Mouse (Mus musculus) CH12.LX (cell line): ENCODE data around the gene Gm44965. TPM values are rescaled to one million over a fixed set of nuclear protein-coding genes. Genes with fewer than 3 reads are reported as not detected.
A peak's percentile ranks its signal among the peaks of the same experiment; 100 is the strongest.

ENCODE experiments used
- DNase-seq: peaks from one replicate; pipeline ENCODE4 v3.0.0-alpha.2; 2013; ENCODE audit errors: extremely low read depth
- H3K27ac ChIP-seq: 2 replicates; pipeline ENCODE4 v1.5.1; 2012; ENCODE audit warnings: low read depth, mild to moderate bottlenecking, control low read depth, moderate library complexity; ENCODE audit not compliant: insufficient read depth
- H3K27me3 ChIP-seq: replicated peaks from 2 replicates; pipeline ENCODE3; 2012; ENCODE audit warnings: inconsistent platforms
- H3K36me3 ChIP-seq, 2 experiments: replicated peaks in 1 of 2; 2 replicates each; pipeline versions ENCODE3 to v1.6.1; 2012; ENCODE audit warnings: inconsistent platforms in 1 of 2, low read length in 1 of 2, mild to moderate bottlenecking in 1 of 2, mixed read lengths in 1 of 2, moderate library complexity in 1 of 2; ENCODE audit not compliant: control insufficient read depth in 1 of 2, insufficient read depth in 1 of 2
- H3K4me1 ChIP-seq, 2 experiments: 2 replicates each; pipeline ENCODE4 v1.6.1; 2012; ENCODE audit warnings: inconsistent platforms in 1 of 2, moderate library complexity in 1 of 2; ENCODE audit not compliant: insufficient read depth in 2 of 2, control insufficient read depth in 1 of 2
- H3K4me2 ChIP-seq: 2 replicates; pipeline ENCODE4 v1.6.1; 2012; ENCODE audit warnings: low read depth, mild to moderate bottlenecking, control low read depth; ENCODE audit not compliant: poor library complexity, insufficient read depth, severe bottlenecking
- H3K4me3 ChIP-seq, 3 experiments: fragments of 150-350 bp in 1 of 3; sonication (generic) in 1 of 3; replicated peaks in 1 of 3; 2 replicates each; pipeline versions ENCODE3 to v1.5.1; 2011 to 2012; ENCODE audit warnings: low read depth in 2 of 3, low read length in 2 of 3, mild to moderate bottlenecking in 2 of 3, moderate library complexity in 2 of 3, control low read depth in 1 of 3, improper control_type of control experiment in 1 of 3, inconsistent platforms in 1 of 3, mixed read lengths in 1 of 3; ENCODE audit not compliant: poor library complexity in 1 of 3
- H3K79me2 ChIP-seq: replicated peaks from 2 replicates; pipeline ENCODE4 v1.6.1; 2012; ENCODE audit warnings: mild to moderate bottlenecking, moderate library complexity; ENCODE audit not compliant: control insufficient read depth, poor library complexity, insufficient read depth, severe bottlenecking; ENCODE audit errors: extremely low read depth
- H3K9ac ChIP-seq: 2 replicates; pipeline ENCODE4 v1.6.1; 2012; ENCODE audit warnings: low read depth, mild to moderate bottlenecking, control low read depth, moderate library complexity; ENCODE audit not compliant: insufficient read depth
- H3K9me3 ChIP-seq: replicated peaks from 2 replicates; pipeline ENCODE3; 2012; ENCODE audit warnings: low read length, inconsistent platforms, mixed read lengths
- BHLHE40 ChIP-seq: IDR thresholded peaks from 2 replicates; pipeline ENCODE4 v1.6.1; 2011; ENCODE audit warnings: mild to moderate bottlenecking, low read depth, low read length, improper control_type of control experiment
- CHD1 ChIP-seq: IDR thresholded peaks from 2 replicates; pipeline ENCODE4 v1.6.1; 2012; ENCODE audit warnings: low read depth, low read length, improper control_type of control experiment, inconsistent platforms
- CHD2 ChIP-seq: IDR thresholded peaks from 2 replicates; pipeline ENCODE4 v1.6.1; 2011; ENCODE audit warnings: low read length, improper control_type of control experiment
- CTCF ChIP-seq, 2 experiments: IDR thresholded peaks in 1 of 2; conservative IDR thresholded peaks in 1 of 2; 2 replicates each; pipeline ENCODE4 v1.5.1; 2011 to 2012; ENCODE audit warnings: low read depth in 2 of 2, low read length in 2 of 2, improper control_type of control experiment in 1 of 2, inconsistent platforms in 1 of 2, mild to moderate bottlenecking in 1 of 2, moderate library complexity in 1 of 2
- ETS1 ChIP-seq: conservative IDR thresholded peaks from 2 replicates; pipeline ENCODE4 v1.6.1; 2012; ENCODE audit warnings: low read depth, mild to moderate bottlenecking, inconsistent platforms, low read length, improper control_type of control experiment, moderate library complexity
- HCFC1 ChIP-seq: IDR thresholded peaks from 2 replicates; pipeline ENCODE4 v1.6.1; 2012; ENCODE audit warnings: low read depth, mild to moderate bottlenecking, inconsistent platforms, low read length, improper control_type of control experiment
- JUN ChIP-seq: IDR thresholded peaks from 2 replicates; pipeline ENCODE4 v1.6.1; 2011; ENCODE audit warnings: low read depth, mild to moderate bottlenecking, low read length, improper control_type of control experiment, moderate library complexity; ENCODE audit not compliant: insufficient read depth
- MAX ChIP-seq: IDR thresholded peaks from 2 replicates; pipeline ENCODE4 v1.6.1; 2011; ENCODE audit warnings: low read length, improper control_type of control experiment
- MAZ ChIP-seq: IDR thresholded peaks from 2 replicates; pipeline ENCODE4 v1.6.1; 2012; ENCODE audit warnings: low read depth, mild to moderate bottlenecking, inconsistent platforms, low read length, improper control_type of control experiment, moderate library complexity
- NELFE ChIP-seq: IDR thresholded peaks from 2 replicates; pipeline ENCODE4 v1.6.1; 2011; ENCODE audit warnings: low read depth, low read length, improper control_type of control experiment
- NRF1 ChIP-seq: IDR thresholded peaks from 2 replicates; pipeline ENCODE4 v1.6.1; 2014; ENCODE audit warnings: low read depth, mild to moderate bottlenecking, inconsistent platforms, low read length, improper control_type of control experiment, moderate library complexity
- RAD21 ChIP-seq: IDR thresholded peaks from 2 replicates; pipeline ENCODE4 v1.6.1; 2011; ENCODE audit warnings: low read depth, mild to moderate bottlenecking, low read length, improper control_type of control experiment, moderate library complexity
- SIN3A ChIP-seq: IDR thresholded peaks from 2 replicates; pipeline ENCODE4 v1.6.1; 2012; ENCODE audit warnings: low read length, improper control_type of control experiment, inconsistent platforms
- TCF12 ChIP-seq: IDR thresholded peaks from 2 replicates; pipeline ENCODE4 v1.6.1; 2014; ENCODE audit warnings: low read depth, mild to moderate bottlenecking, inconsistent platforms, low read length, improper control_type of control experiment
- UBTF ChIP-seq: IDR thresholded peaks from 2 replicates; pipeline ENCODE4 v1.6.1; 2012; ENCODE audit warnings: low read depth, mild to moderate bottlenecking, inconsistent platforms, low read length, improper control_type of control experiment, moderate library complexity
- USF2 ChIP-seq: conservative IDR thresholded peaks from 2 replicates; pipeline ENCODE4 v1.6.1; 2011; ENCODE audit warnings: low read depth, low read length, improper control_type of control experiment
- ZC3H11A ChIP-seq: IDR thresholded peaks from 2 replicates; pipeline ENCODE4 v1.6.1; 2012; ENCODE audit warnings: low read depth, mild to moderate bottlenecking, inconsistent platforms, low read length, improper control_type of control experiment
- ZNF384 ChIP-seq: IDR thresholded peaks from 2 replicates; pipeline ENCODE4 v1.6.1; 2012; ENCODE audit warnings: low read depth, low read length, improper control_type of control experiment, inconsistent platforms
- dilution Hi-C: fragments of 300-500 bp; cut with MboI; formaldehyde crosslinking; loops from 2 replicates; pipeline ENCODE4 v1.14.3; 2020; ENCODE audit warnings: low sequenced_read_pairs; ENCODE audit not compliant: extremely low pct_unique_long_range_greater_than_20kb, extremely low pct_ligation_motif_present
- in situ Hi-C: fragments of 300-500 bp; cut with MboI; formaldehyde crosslinking; loops from 3 replicates; pipeline ENCODE4 v1.14.3; 2019; ENCODE audit warnings: low sequenced_read_pairs, low pct_ligation_motif_present, low pct_unique_long_range_greater_than_20kb, mixed read lengths
- polyA plus RNA-seq: library from polyadenylated mRNA; unstranded; fragments of >175 nt; gene quantifications from 2 replicates; pipeline ENCODE4 v1.2.1, GENCODE M21; 2012; ENCODE audit warnings: low read depth; ENCODE audit not compliant: insufficient read length
- total RNA-seq, 2 experiments: library from RNA; depleted of rRNA; stranded (reverse); fragments of 300-350 nt in 1 of 2; fragments of >200 nt in 1 of 2; gene quantifications; 2 replicates each; pipeline ENCODE4 v1.2.3; 2012 to 2014

Gm44965 gene
- total and polyA plus RNA-seq, 3 experiments: not detected

- dilution Hi-C loops (no loop called here), in situ Hi-C loops (no loop called here)
Measured at GRCm38 (mm10) chr6:48613464-48613863, 19.7 kb downstream of the Gm44965 start.

GRCm38 (mm10) chr6:48614756-48615155 is 21.0 kb downstream of the Gm44965 start:
- Histone ChIP-seq H3K27me3 (no peaks in the 10 kb centered on the region), H3K79me2 (no peaks in the 10 kb centered on the region), H3K4me1 (peaks cover 0 to 12% of the 10 kb centered on the region in 2 experiments; a peak in 1 of 4 replicates)
- in situ Hi-C loops: loop anchor here (5.0 kb wide), 1 partner anchor 77 kb away; the partner anchor contains the start of gene Atp6v0e2
- TF ChIP-seq USF2: no peak
- TF ChIP-seq ZNF384: no peak
- no peak for TF ChIP-seq TCF12
- TF ChIP-seq NELFE: no peak
- TF ChIP-seq HCFC1: no peak
- TF ChIP-seq SIN3A: no peak
- no peak for TF ChIP-seq JUN
- TF ChIP-seq MAX: no peak
- TF ChIP-seq ZC3H11A: no peak
- no peak for TF ChIP-seq MAZ
- TF ChIP-seq NRF1: no peak
- TF ChIP-seq CHD1: no peak
- TF ChIP-seq ETS1: no peak
- no peak for TF ChIP-seq BHLHE40
- TF ChIP-seq RAD21: no peak
- no peak for TF ChIP-seq UBTF
- TF ChIP-seq CHD2: no peak
- TF ChIP-seq, all 38 proteins: peak for 0
- H3K36me3 ChIP-seq: peaks cover 22 to 82% of the 10 kb centered on the region in 2 experiments
- no peak overlapping the region for H3K4me3 ChIP-seq
- DNase-seq: no peak
- dilution Hi-C loops: no loop called here
- no peak overlapping the region for H3K27ac ChIP-seq
- H3K9me3 ChIP-seq: no peaks in the 10 kb centered on the region
- no peak overlapping the region for H3K9ac ChIP-seq
- H3K4me2 ChIP-seq: no peak overlapping the region

More at GRCm38 (mm10) chr6:48613464-48613863, 19.7 kb downstream of the Gm44965 start:
- Histone ChIP-seq H3K4me3 (no peak overlapping the region), H3K79me2 (no peaks in the 10 kb centered on the region), H3K27me3 (no peaks in the 10 kb centered on the region), H3K27ac (no peak overlapping the region), H3K4me2 (no peak overlapping the region), H3K9ac (no peak overlapping the region), H3K9me3 (no peaks in the 10 kb centered on the region), H3K36me3 (peaks cover 13 to 81% of the 10 kb centered on the region in 2 experiments), H3K4me1 (peaks cover 0 to 12% of the 10 kb centered on the region in 2 experiments; a peak in 1 of 4 replicates)
- no peak for DNase-seq
- TF ChIP-seq CTCF (conservative IDR thresholded peaks at IDR 0.05 in 1 of 2, IDR thresholded peaks at IDR 0.05 in 1 of 2; ENCODE audit: low read depth in 2 of 2, low read length in 2 of 2) (peak in 1 of 2 experiments; percentile 12; a peak in 1 of 4 replicates), NELFE (no peak), BHLHE40 (peak; percentile 65)
